Mouse (Mus musculus) stomach, postnatal 0 days (tissue): ENCODE data around the gene Rfxank.

Source experiments
- CTCF ChIP-seq: IDR thresholded peaks from 2 replicates; pipeline ENCODE4 v1.5.1; 2016; ENCODE audit warnings: antibody characterized with exemption, low read depth, mild to moderate bottlenecking, moderate library complexity
- EP300 ChIP-seq: optimal IDR thresholded peaks from 2 replicates; pipeline ENCODE3; 2016; ENCODE audit warnings: antibody characterized with exemption

GRCm38 (mm10) chr8:70147678-70148607 is 9.0 kb upstream of the Rfxank start:
- TF ChIP-seq CTCF, result no peak
- no peak for TF ChIP-seq EP300
